Mouse (Mus musculus): ENCODE results near the gene Adamts9.

The Adamts9 gene

GRCm38 (mm10) chr6:92943057-92943781 is at the start of gene Adamts9:
Gene Adamts9 (minus strand): TSS chr6:92943492.
- no peak for DNase-seq (ENCODE audit: low read depth, low spot score)

- no peak for DNase-seq (ENCODE audit: low read depth, low spot score)
Observed at GRCm38 (mm10) chr6:92991616-92992015, 48.3 kb upstream of the Adamts9 start.

- no peak for DNase-seq (ENCODE audit: low read depth, low spot score)
Observed at GRCm38 (mm10) chr6:92988620-92988998, 45.3 kb upstream of the Adamts9 start.

- no peak for DNase-seq (ENCODE audit: low read depth, low spot score)
Observed at GRCm38 (mm10) chr6:92987846-92988619, 44.7 kb upstream of the Adamts9 start.

- DNase-seq (ENCODE audit: low read depth, low spot score): no peak
Observed at GRCm38 (mm10) chr6:92987366-92987765, 44.1 kb upstream of the Adamts9 start.

- DNase-seq (ENCODE audit: low read depth, low spot score): no peak
Observed at GRCm38 (mm10) chr6:92983421-92983820, 40.1 kb upstream of the Adamts9 start.

- no peak for DNase-seq (ENCODE audit: low read depth, low spot score)
Observed at GRCm38 (mm10) chr6:92981451-92982186, 38.3 kb upstream of the Adamts9 start.

GRCm38 (mm10) chr6:92973340-92973739 is 30.0 kb upstream of the Adamts9 start:
- DNase-seq (ENCODE audit: low read depth, low spot score): no peak

GRCm38 (mm10) chr6:92968718-92969117 is 25.4 kb upstream of the Adamts9 start:
- DNase-seq (ENCODE audit: low read depth, low spot score): no peak

- DNase-seq (ENCODE audit: low read depth, low spot score): no peak
Observed at GRCm38 (mm10) chr6:92968216-92968615, 24.9 kb upstream of the Adamts9 start.

GRCm38 (mm10) chr6:92962966-92963365 is 19.7 kb upstream of the Adamts9 start:
- DNase-seq (ENCODE audit: low read depth, low spot score): no peak

GRCm38 (mm10) chr6:92960997-92961396 is 17.7 kb upstream of the Adamts9 start:
- DNase-seq (ENCODE audit: low read depth, low spot score): no peak

- no peak for DNase-seq (ENCODE audit: low read depth, low spot score)
Observed at GRCm38 (mm10) chr6:92959416-92959815, 16.1 kb upstream of the Adamts9 start.

GRCm38 (mm10) chr6:92947337-92948042 is 4.2 kb upstream of the Adamts9 start:
- DNase-seq (ENCODE audit: low read depth, low spot score): no peak

GRCm38 (mm10) chr6:92944711-92945110 is 1.4 kb upstream of the Adamts9 start:
- DNase-seq (ENCODE audit: low read depth, low spot score): no peak

GRCm38 (mm10) chr6:92944048-92944685 is 875 bp upstream of the Adamts9 start:
- no peak for DNase-seq (ENCODE audit: low read depth, low spot score)

GRCm38 (mm10) chr6:92941756-92942420 is 1.4 kb downstream of the Adamts9 start:
- DNase-seq (ENCODE audit: low read depth, low spot score): no peak

- no peak for DNase-seq (ENCODE audit: low read depth, low spot score)
Observed at GRCm38 (mm10) chr6:92941281-92941731, 2.0 kb downstream of the Adamts9 start.

GRCm38 (mm10) chr6:92940191-92941131 is 2.8 kb downstream of the Adamts9 start:
- no peak for DNase-seq (ENCODE audit: low read depth, low spot score)
